Mouse (Mus musculus) ES-Bruce4 (cell line): ENCODE measurements around the gene 1700025G04Rik.

Experiments
- CTCF ChIP-seq: IDR thresholded peaks from one replicate; pipeline ENCODE4 v1.8.1; 2011; ENCODE audit warnings: low read depth, low read length
- EP300 ChIP-seq: IDR thresholded peaks from 2 replicates; pipeline ENCODE4 v1.6.1; 2011; ENCODE audit warnings: low read depth, low read length; ENCODE audit not compliant: insufficient read depth
- POLR2A ChIP-seq: IDR thresholded peaks from one replicate; pipeline ENCODE4 v1.8.1; 2011; ENCODE audit warnings: low read length; ENCODE audit not compliant: insufficient read depth

DNA sequence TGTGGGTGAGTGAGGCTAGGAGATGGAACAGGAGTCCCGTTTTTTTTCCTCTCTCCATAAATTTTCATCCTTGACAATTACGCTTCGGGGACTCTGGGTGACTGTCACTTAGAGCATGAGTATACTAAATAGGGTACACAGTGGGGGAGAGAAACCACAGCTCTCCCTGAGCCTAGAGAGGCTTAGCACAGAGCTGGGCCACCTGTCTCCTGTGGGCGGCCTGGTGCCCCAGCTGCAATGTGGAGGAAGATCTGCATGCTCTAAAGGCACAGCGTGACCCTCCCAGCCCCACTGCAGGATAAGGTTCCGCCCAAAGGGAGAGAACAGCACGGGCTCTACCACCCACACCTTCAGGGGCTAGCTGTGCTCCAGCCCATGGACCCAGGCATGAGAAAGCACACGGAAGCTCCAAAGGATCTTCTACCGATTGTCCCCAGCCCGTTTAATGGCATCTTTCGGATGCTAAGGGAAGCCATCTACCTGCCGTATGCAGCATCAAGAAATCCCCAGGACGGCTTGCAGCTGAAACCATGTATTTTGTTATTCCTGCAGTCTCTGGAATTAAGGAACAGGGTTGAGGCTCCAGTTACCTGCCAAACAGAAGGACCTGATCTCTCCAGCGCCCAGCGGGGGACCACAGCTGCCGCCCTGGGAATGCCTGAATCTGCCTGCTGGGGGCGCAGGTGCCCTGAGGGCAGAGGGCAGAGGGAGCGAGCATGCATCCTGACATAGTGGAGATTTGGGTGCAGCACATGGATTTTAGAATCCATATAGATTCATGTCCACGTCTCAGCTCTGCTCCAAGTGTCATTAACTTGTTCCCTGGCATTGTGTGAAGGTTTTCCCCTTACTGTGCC lies 243.8 kb downstream of the 1700025G04Rik start:
- TF ChIP-seq POLR2A = no peak
- peak; percentile 60 for TF ChIP-seq CTCF
- TF ChIP-seq EP300 = no peak
